Mouse (Mus musculus) forebrain, embryonic 10.5 days (tissue): ENCODE data around the gene Mtfr1l. TPM values are rescaled to one million over a fixed set of nuclear protein-coding genes. Genes with fewer than 3 reads are reported as not detected.
A peak's percentile ranks its signal among the peaks of the same experiment; 100 is the strongest.

ENCODE experiments used
- DNase-seq: peaks from one replicate; pipeline ENCODE4 v3.0.0-alpha.2; 2017; ENCODE audit warnings: low spot score; ENCODE audit errors: extremely low spot score
- H3K27ac ChIP-seq: fragments of 300-500 bp; sonication (generic); 2 replicates; pipeline ENCODE4 v1.5.1; 2016; ENCODE audit warnings: mild to moderate bottlenecking
- H3K27me3 ChIP-seq: fragments of 300-500 bp; sonication (generic); 2 replicates; pipeline ENCODE4 v1.6.1; 2016; ENCODE audit warnings: mild to moderate bottlenecking; ENCODE audit not compliant: poor library complexity, severe bottlenecking
- H3K36me3 ChIP-seq: fragments of 300-500 bp; sonication (generic); replicated peaks from 2 replicates; pipeline ENCODE4 v1.6.1; 2016; ENCODE audit warnings: mild to moderate bottlenecking, moderate library complexity
- H3K4me1 ChIP-seq: fragments of 300-500 bp; sonication (generic); 2 replicates; pipeline ENCODE4 v1.6.1; 2016
- H3K4me3 ChIP-seq: fragments of 300-500 bp; sonication (generic); 2 replicates; pipeline ENCODE4 v1.5.1; 2016; ENCODE audit warnings: mild to moderate bottlenecking, moderate library complexity
- H3K9me3 ChIP-seq: fragments of 300-500 bp; sonication (generic); 2 replicates; pipeline ENCODE4 v1.6.1; 2016; ENCODE audit warnings: mild to moderate bottlenecking, moderate library complexity
- WGBS: fragments of 180-500 bp; shearing (Covaris S2); methylation state at CpG from one replicate; pipeline ENCODE4 v1.1.7; 2016; 5-methylcytosine and 5-hydroxymethylcytosine counted together
- polyA plus RNA-seq: library from polyadenylated mRNA; unstranded; fragments of >200 nt; fragmentation: Nextera tagmentation; extraction: Ambion mirVana; gene quantifications from 2 replicates; pipeline ENCODE4 v1.2.1, GENCODE M21; 2016

Gene Mtfr1l
- polyA plus RNA-seq, 1 experiment from 2014 or later, result 115 TPM

DNA sequence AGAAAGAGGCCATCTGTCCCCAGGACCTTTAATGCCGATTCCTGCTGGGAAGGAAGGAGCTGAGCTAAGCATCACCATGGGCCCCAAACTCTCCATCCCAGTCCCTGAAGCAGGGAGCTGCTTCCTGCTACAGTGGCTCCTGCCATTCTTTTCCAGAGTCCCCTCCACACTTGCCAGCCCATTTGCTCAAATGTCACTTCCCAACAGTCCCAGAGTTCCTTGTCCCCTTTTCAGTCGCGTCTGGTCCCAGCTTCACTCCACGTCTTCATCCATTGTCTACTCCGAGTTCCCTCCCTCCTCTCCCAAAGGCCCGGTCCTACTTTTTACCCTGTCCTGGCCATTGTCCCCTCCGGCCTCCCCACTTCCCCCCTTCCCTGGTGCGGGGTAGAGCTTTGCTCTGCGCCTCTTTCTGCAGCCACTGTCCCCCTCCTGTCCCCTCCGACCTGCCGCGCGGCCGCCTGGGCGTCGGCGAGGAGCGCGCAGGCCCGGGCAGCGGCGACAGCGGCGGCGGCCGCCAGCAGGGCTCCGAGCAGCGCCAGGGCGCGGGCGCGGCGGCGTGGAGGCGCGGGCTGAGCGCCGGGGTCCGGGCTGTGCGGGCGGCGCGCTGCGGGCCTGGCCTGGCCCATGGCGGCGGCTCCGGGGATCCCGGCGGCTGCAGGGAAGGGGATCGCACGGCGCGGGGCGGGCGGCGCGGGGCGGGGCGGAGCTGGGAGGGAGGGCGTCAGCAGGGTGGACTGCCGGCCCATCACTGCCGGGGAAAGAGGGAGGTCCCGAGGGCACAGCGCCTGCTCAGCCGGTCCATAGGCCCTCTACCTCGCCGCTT lies 16.5 kb upstream of the Mtfr1l start, which contains the start of gene Selenon:
Gene Selenon (minus strand): TSS at position 673 of the 823 bp plus-strand sequence.
- Histone ChIP-seq H3K27ac (peak within 1 kb of the TSS; percentile 96), H3K9me3 (peaks cover 12% of the 10 kb centered on the region), H3K27me3 (no peaks in the 10 kb centered on the region), H3K4me3 (peak within 1 kb of the TSS; percentile 77), H3K36me3 (peaks cover 45% of the 10 kb centered on the region), H3K4me1 (peaks cover 37% of the 10 kb centered on the region)
- peak; percentile 75 for DNase-seq
- under 1% methylated on average over 65 of the region's 67 CpGs for WGBS

DNA sequence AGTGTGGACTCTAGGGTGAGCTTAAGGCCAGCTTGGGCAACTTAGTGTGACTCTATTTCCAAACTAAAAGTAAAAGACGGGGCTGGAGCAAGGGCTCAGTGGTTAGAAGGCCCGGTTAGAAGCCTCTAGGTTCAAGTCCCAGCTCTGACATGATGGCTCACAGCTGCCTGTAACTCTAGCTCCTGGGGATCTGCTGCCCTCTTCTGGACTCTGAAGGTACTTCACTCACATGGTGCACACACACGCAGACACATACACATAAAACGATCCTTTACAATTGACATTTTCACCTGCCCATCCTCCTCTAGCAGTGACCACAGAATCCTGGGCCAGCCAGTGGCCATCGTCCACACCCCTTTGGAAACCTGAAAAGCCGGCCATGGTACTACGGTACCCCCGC lies 14.7 kb upstream of the Mtfr1l start:
- Histone ChIP-seq H3K9me3 (peaks cover 12% of the 10 kb centered on the region), H3K4me1 (peaks cover 37% of the 10 kb centered on the region), H3K27me3 (no peaks in the 10 kb centered on the region), H3K4me3 (no peak overlapping the region), H3K36me3 (peaks cover 63% of the 10 kb centered on the region), H3K27ac (no peak overlapping the region)
- no peak for DNase-seq
- WGBS, result 98% methylated on average over 8 of the region's 8 CpGs

DNA sequence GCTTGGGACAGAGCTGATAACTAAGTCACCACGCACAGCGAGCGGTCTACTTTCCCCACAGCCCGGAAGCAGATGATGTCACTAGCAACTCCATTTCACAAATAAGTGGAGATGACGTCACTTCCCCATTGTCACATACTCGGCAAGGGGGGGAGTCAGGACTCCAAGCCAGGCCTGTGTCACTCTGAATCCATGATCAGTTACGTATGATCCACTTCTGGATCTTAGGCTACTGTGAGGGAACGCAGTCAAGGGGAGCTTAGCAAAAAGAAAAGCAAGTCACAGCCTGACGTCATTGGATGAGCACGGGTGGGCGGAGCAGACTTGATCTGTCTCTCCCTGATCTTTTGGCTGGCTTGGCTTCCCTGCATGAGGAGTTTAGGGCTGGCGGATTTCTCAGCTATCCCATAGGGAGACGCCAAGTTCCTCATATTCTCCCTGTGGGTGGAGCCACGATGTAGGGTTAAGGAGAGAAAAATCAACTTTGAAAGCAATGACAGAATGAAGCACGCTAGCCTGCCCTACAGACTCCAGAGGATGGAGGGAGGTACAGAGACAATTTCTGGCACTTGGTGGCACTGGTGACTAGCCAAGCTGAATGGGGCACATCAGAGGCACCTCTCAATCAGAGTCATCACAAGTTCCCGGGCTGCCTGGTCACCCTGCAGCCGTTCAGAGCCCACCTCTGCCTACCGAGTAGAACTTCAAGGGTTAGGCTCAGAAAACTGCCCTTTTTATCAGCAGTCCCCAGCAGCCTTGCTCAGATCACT lies 13.2 kb upstream of the Mtfr1l start:
- H3K27ac ChIP-seq, result no peak overlapping the region
- no peaks in the 10 kb centered on the region for H3K27me3 ChIP-seq
- peaks cover 12% of the 10 kb centered on the region for H3K9me3 ChIP-seq
- no peak for DNase-seq
- H3K4me3 ChIP-seq, result no peak overlapping the region
- H3K4me1 ChIP-seq, result peaks cover 37% of the 10 kb centered on the region
- peaks cover 78% of the 10 kb centered on the region for H3K36me3 ChIP-seq
- 77% methylated on average over 18 of the region's 18 CpGs for WGBS

DNA sequence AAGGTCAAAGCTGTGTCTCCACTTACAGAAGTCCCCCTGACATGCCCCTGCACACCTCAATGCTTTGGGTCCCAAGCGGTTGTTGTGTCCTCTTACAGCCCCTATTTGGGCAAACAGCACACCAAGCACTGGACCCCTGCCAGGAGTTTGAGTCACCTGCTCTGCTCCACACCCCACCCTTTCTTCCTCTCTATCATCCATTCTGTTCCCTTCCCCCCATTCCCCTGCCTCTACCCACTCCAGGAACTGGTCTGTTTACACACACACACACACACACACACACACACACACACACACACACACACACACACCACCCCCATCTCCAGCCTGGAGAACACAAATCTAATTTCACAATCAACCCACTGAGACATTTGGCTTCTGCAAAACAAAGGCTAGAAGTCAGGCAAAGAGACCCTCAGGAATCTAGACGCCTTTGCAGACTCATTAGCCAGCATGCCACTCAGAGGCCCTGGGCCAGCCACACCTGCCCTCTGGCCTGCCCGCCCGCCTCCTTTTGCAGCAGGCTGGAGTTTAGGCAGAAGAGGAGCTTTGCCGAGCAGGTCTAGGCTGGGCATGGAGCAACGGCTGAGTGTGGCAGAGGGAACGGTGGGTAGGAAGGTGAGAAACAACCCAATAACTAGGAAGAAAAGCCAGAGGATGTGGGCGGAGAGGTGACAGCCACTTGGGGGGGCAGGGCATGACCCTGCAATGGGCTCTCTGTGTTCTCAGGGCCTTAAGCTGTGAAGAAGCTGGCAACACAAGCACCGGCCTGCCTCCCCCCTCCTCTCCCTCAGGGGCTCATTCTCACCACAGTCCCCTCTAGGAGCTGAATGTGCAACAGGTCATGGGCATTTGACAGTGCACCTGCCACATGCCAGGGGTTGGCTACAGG lies 11.9 kb upstream of the Mtfr1l start:
- Histone ChIP-seq H3K36me3 (peaks cover 91% of the 10 kb centered on the region), H3K9me3 (peaks cover 12% of the 10 kb centered on the region), H3K4me1 (peaks cover 32% of the 10 kb centered on the region), H3K4me3 (no peak overlapping the region), H3K27ac (peak overlapping the region; percentile 37; the same call in 1 of the 2 replicates), H3K27me3 (no peaks in the 10 kb centered on the region)
- DNase-seq, result no peak
- 77% methylated on average over 9 of the region's 9 CpGs for WGBS

DNA sequence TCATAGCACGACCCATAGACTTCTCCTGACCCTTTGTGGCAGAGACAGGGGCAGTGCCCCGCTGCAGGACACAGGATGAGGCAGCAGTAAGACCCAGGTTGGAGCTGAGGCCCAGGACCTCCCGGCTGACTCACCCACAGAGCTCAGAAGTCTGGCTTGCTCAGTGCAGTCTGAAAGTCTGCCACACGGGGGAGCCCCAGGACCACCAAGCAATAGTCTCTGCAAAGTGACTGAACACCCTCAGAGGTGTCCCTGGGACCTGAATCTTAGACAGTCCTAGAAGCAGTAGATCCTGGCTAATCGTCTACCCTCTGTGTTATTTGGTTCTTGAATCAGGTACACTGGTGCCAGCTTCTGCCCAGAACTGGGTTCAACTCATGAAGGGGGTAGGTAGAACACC lies 8.1 kb upstream of the Mtfr1l start:
- peaks cover 14% of the 10 kb centered on the region for H3K4me1 ChIP-seq
- peak; percentile 89 for DNase-seq
- WGBS, result 16% methylated on average over 5 of the region's 5 CpGs

DNA sequence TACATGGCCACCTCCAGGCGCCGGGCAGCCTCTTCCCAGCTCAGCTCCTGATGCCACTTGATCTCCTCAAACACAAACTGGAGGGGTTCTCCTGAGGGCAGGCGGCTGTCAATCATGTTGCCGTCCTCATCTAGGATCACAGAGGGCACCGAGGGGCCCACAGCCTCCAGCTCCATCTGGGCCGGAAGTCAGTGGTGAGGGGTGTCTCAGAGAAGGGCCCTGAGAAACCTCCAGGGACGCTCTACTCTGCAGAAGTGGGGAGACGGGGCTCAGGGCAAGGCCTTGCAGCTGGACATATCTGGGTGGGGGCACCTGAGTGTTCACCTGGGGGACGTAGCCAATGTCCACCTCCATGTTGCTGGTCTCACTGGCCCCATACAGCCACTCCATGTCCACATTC lies 7.5 kb upstream of the Mtfr1l start:
- no peak overlapping the region for H3K4me3 ChIP-seq
- peaks cover 9% of the 10 kb centered on the region for H3K4me1 ChIP-seq
- H3K27me3 ChIP-seq, result no peaks in the 10 kb centered on the region
- H3K9me3 ChIP-seq, result no peaks in the 10 kb centered on the region
- WGBS, result 91% methylated on average over 9 of the region's 9 CpGs
- H3K27ac ChIP-seq, result no peak overlapping the region
- DNase-seq, result no peak
- peaks cover 99% of the 10 kb centered on the region for H3K36me3 ChIP-seq

More for the DNA sequence above, 8.1 kb upstream of the Mtfr1l start:
- Histone ChIP-seq H3K27ac (no peak overlapping the region), H3K4me3 (no peak overlapping the region), H3K27me3 (no peaks in the 10 kb centered on the region), H3K36me3 (peaks cover 99% of the 10 kb centered on the region), H3K9me3 (no peaks in the 10 kb centered on the region)

DNA sequence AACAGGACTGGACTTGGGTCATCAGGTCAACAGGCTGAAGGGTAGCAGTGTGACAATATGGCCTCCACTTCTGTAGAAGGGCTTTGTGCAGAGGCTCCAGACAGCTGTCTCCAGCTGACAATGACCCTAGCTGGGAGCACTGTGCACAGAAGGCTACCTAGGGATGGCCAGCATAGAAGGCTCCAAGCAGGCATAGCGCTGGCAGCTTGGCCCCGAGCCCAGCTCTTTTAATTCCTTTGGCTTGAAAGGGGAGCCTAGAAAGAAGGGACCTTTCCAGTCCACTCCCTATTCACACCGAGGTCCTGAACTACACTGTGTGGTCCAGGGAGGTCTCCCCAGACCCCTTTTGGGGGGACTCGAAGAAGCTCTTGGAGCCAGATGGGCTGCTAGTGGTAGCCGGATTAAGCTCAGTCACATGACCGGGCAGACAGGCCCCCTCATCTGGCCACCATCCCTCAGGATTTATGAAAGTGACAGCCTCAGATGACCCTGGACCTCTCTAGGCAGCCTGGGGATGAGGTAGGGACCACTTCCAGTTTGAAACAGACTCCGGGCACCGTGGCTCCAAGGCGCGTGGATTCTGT lies 3.9 kb upstream of the Mtfr1l start:
- Histone ChIP-seq H3K9me3 (no peaks in the 10 kb centered on the region), H3K36me3 (peaks cover 64% of the 10 kb centered on the region), H3K4me1 (peaks cover 16% of the 10 kb centered on the region), H3K27me3 (no peaks in the 10 kb centered on the region), H3K4me3 (no peak overlapping the region), H3K27ac (no peak overlapping the region)
- no peak for DNase-seq
- 96% methylated on average over 10 of the region's 10 CpGs for WGBS

DNA sequence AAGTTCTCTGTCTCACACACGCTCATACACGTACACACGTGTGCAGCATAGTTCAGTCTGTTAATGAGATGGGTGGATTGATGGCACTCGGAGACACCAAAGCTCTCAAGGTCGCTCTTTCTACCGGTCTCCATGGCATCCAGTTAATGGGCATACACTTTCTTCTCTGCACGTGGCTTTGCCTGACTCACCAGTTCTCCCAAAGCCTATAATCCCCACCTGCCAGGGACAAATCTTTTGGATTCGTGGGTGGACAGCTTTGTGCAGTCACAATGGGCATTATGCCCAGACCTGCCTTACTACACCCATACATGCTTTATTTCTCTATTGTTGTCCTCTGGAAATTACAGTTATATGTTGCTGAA lies 582 bp upstream of the Mtfr1l start:
- peak overlapping the region; percentile 88 for H3K27ac ChIP-seq
- peaks cover 41% of the 10 kb centered on the region for H3K36me3 ChIP-seq
- 19% methylated on average over 8 of the region's 8 CpGs for WGBS
- H3K9me3 ChIP-seq, result no peaks in the 10 kb centered on the region
- H3K27me3 ChIP-seq, result no peaks in the 10 kb centered on the region
- peaks cover 25% of the 10 kb centered on the region for H3K4me1 ChIP-seq
- peak overlapping the region; percentile 95 for H3K4me3 ChIP-seq
- no peak for DNase-seq

DNA sequence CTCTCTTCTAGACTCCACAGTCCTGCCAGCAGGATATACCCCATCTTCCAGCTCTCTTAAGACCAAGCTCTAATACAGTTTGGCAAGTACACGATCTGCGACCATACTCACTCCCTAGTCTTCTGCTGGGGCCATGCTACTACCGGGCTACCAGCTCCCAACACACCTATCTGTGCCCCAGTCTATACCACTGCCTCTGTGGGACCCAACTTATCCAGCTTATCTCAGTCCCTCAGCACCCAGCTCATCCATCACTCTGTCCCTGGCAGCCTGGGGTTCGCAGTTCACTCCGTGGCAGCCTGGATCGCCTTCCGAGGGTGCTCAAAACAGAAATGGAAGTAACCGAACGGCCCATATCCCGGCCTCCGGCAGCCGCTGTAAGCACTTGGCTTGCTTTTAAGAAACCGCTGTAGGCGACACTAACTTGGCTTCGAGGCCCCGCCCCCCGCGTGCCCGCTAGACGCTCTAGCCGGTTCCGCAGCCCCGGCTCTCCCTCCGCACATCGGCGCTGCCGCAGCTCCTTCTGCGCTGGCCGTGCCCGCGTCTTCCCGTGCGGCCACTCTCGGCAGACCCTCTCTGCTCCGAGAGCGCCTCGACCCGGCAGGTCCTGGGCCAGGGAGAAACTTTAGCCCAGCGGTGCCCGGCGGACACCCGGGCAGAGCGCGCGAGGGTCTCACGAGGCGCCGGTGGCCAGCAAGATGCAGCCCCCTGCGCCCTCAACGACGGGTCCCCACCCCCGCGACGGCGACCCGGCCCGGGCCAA lies 882 bp downstream of the Mtfr1l start:
- Histone ChIP-seq H3K36me3 (peaks cover 41% of the 10 kb centered on the region), H3K4me1 (peaks cover 25% of the 10 kb centered on the region), H3K27ac (peak overlapping the region; percentile 88), H3K9me3 (no peaks in the 10 kb centered on the region), H3K27me3 (no peaks in the 10 kb centered on the region), H3K4me3 (peak overlapping the region; percentile 95)
- DNase-seq, result peak; percentile 61
- WGBS, result 1% methylated on average over 57 of the region's 57 CpGs

DNA sequence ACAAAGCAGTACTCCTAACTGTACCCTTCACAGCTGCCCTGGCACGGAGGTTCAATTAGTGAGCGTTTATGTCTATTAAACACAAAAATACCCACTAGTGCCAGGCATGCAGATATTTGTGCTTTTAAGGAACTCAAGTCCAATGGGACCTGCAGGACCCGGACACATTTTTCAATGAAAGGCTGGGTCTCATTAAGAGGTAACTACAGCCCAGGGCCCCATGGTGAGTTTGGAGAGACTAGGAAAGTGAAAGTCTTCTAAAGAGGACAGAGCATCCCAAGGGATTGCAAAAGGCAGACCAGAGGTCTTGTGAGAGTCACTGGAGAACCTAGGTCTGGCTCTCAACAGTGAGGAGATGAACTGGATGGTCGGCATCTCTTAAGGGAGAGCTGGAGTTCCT lies 1.8 kb downstream of the Mtfr1l start:
- no peak for DNase-seq
- 90% methylated on average over 4 of the region's 4 CpGs for WGBS
- H3K4me3 ChIP-seq, result peak overlapping the region; percentile 95
- H3K27me3 ChIP-seq, result no peaks in the 10 kb centered on the region
- H3K9me3 ChIP-seq, result no peaks in the 10 kb centered on the region
- peaks cover 41% of the 10 kb centered on the region for H3K36me3 ChIP-seq
- H3K4me1 ChIP-seq, result peaks cover 25% of the 10 kb centered on the region
- H3K27ac ChIP-seq, result no peak overlapping the region

DNA sequence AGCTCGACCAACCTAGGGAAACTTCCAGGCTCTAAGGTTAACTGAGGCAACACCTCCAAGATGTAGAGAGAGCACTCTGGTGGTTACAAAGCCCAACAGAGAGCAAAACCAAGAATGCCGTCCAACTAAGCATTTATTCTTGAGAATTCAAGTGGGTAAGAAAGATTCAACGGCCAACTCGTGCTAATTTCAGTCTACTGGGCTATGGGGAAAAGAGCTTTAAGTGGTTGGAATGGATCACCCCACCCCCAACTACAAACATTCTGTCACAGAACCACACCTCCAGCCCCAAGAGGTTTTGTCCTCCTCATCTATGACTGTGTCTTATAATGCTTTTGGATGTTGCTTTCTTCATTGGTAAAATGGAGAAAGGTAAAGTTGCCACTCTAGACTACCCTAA lies 2.3 kb downstream of the Mtfr1l start:
- DNase-seq, result no peak
- no peak overlapping the region for H3K4me3 ChIP-seq
- no peaks in the 10 kb centered on the region for H3K27me3 ChIP-seq
- WGBS, result 90% methylated on average over 4 of the region's 4 CpGs
- no peaks in the 10 kb centered on the region for H3K9me3 ChIP-seq
- peaks cover 41% of the 10 kb centered on the region for H3K36me3 ChIP-seq
- no peak overlapping the region for H3K27ac ChIP-seq
- H3K4me1 ChIP-seq, result peaks cover 25% of the 10 kb centered on the region
